Mouse (Mus musculus): Measurements from ENCODE around the gene Npas3.

- TF ChIP-seq CEBPB (IDR thresholded peaks at IDR 0.05; ENCODE audit: insufficient read depth, poor library complexity, severe bottlenecking) (no peak), POLR2A (IDR thresholded peaks at IDR 0.05; ENCODE audit: insufficient read length, low read depth) (no peak), REST (IDR thresholded peaks at IDR 0.05; ENCODE audit: insufficient read depth, insufficient read length) (no peak), TCF12 (IDR thresholded peaks at IDR 0.05; ENCODE audit: insufficient read depth, poor library complexity, severe bottlenecking) (no peak), POLR2AphosphoS2 (IDR thresholded peaks at IDR 0.05; ENCODE audit: insufficient read length, low read depth) (no peak), USF1 (IDR thresholded peaks at IDR 0.05; ENCODE audit: low read depth) (no peak), MAX (IDR thresholded peaks at IDR 0.05; ENCODE audit: low read depth) (no peak), MYOD1 (IDR thresholded peaks at IDR 0.05; ENCODE audit: control insufficient read depth in 1 of 3, insufficient read length in 2 of 3, low read depth in 2 of 3) (no peak), E2F4 (IDR thresholded peaks at IDR 0.05; ENCODE audit: insufficient read depth) (no peak)
Observed at GRCm38 (mm10) chr12:53631315-53632106, 383.0 kb downstream of the Npas3 start.
